Mouse (Mus musculus) heart, postnatal 0 days (tissue): ENCODE data around the gene Cnih3. TPM values are rescaled to one million over a fixed set of nuclear protein-coding genes. Genes with fewer than 3 reads are reported as not detected.

Experiments used
- ATAC-seq: fragments of 200-750 bp; cut with Nextera tagmentation; 2 replicates; pipeline ENCODE4 v1.8.0; 2017; ENCODE audit warnings: low read depth, moderate number of reproducible peaks, moderate library complexity; ENCODE audit not compliant: insufficient read depth
- DNase-seq: peaks from one replicate; pipeline ENCODE4 v3.0.0-alpha.2; 2016; ENCODE audit warnings: low spot score
- H3K27ac ChIP-seq: fragments of 300-500 bp; sonication (generic); 2 replicates; pipeline ENCODE4 v1.5.1; 2014; ENCODE audit warnings: low read depth, mild to moderate bottlenecking
- H3K27me3 ChIP-seq: fragments of 300-500 bp; sonication (generic); 2 replicates; pipeline ENCODE4 v1.6.1; 2014; ENCODE audit warnings: low read length, mixed read lengths; ENCODE audit not compliant: control insufficient read depth, insufficient read depth
- H3K36me3 ChIP-seq: fragments of 300-500 bp; sonication (generic); replicated peaks from 2 replicates; pipeline ENCODE4 v1.6.1; 2014; ENCODE audit warnings: low read length, mixed read lengths; ENCODE audit not compliant: control insufficient read depth, insufficient read depth
- H3K4me1 ChIP-seq: fragments of 300-500 bp; sonication (generic); 2 replicates; pipeline ENCODE4 v1.6.1; 2014; ENCODE audit warnings: antibody characterized with exemption; ENCODE audit not compliant: control insufficient read depth, insufficient read depth
- H3K4me2 ChIP-seq: fragments of 300-500 bp; sonication (generic); 2 replicates; pipeline ENCODE4 v1.6.1; 2014; ENCODE audit warnings: low read depth, mild to moderate bottlenecking, low read length, moderate library complexity
- H3K4me3 ChIP-seq: fragments of 300-500 bp; sonication (generic); 2 replicates; pipeline ENCODE4 v1.5.1; 2014; ENCODE audit warnings: low read depth, low read length
- H3K9ac ChIP-seq: fragments of 300-500 bp; sonication (generic); replicated peaks from 2 replicates; pipeline ENCODE4 v1.6.1; 2014; ENCODE audit warnings: low read depth, low read length, mixed read lengths
- H3K9me3 ChIP-seq: fragments of 300-500 bp; sonication (generic); replicated peaks from 2 replicates; pipeline ENCODE4 v1.6.1; 2016; ENCODE audit warnings: low read length; ENCODE audit not compliant: control insufficient read depth
- CTCF ChIP-seq: IDR thresholded peaks from 2 replicates; pipeline ENCODE4 v1.5.1; 2016; ENCODE audit warnings: antibody characterized with exemption, control low read depth, low read depth
- EP300 ChIP-seq: IDR thresholded peaks from 2 replicates; pipeline ENCODE4 v1.6.1; 2016; ENCODE audit warnings: antibody characterized with exemption, low read depth
- WGBS: fragments of 180-500 bp; shearing (Covaris S2); extraction: QIAGEN DNeasy Blood & Tissue Kit; methylation state at CpG from one replicate; pipeline ENCODE4 v1.1.7; 2014; 5-methylcytosine and 5-hydroxymethylcytosine counted together
- polyA plus RNA-seq: library from polyadenylated mRNA; unstranded; fragments of >200 nt; fragmentation: Nextera tagmentation; extraction: Ambion mirVana; gene quantifications from 2 replicates; pipeline ENCODE4 v1.2.1, GENCODE M21; 2015
- total RNA-seq: library from RNA; depleted of rRNA; stranded (reverse); fragments of >200 nt; gene quantifications from 2 replicates; pipeline ENCODE4 v1.2.3, GENCODE M21; 2014; ENCODE audit warnings: low replicate concordance

Gene Cnih3
- total and polyA plus RNA-seq, 2 experiments from 2014 or later, result not detected

GRCm38 (mm10) chr1:181445630-181446257 lies 93.3 kb downstream of the Cnih3 start:
- no peaks in the 10 kb centered on the region for H3K9me3 ChIP-seq
- peaks cover 43% of the 10 kb centered on the region for H3K4me1 ChIP-seq
- H3K4me2 ChIP-seq, result no peak overlapping the region
- peak; percentile 50 for ATAC-seq
- no peaks in the 10 kb centered on the region for H3K27me3 ChIP-seq
- H3K4me3 ChIP-seq, result no peak overlapping the region
- DNase-seq, result peak; percentile 24
- H3K27ac ChIP-seq, result no peak overlapping the region
- 23% methylated on average over 1 of the region's 1 CpGs for WGBS
- H3K36me3 ChIP-seq, result no peaks in the 10 kb centered on the region
- H3K9ac ChIP-seq, result no peak overlapping the region
- no peak for TF ChIP-seq EP300
- peak; percentile 29 for TF ChIP-seq CTCF

- no peaks in the 10 kb centered on the region for H3K9me3 ChIP-seq
- WGBS, result 4% methylated on average over 6 of the region's 6 CpGs
- ATAC-seq, result peak; percentile 56
- H3K4me2 ChIP-seq, result no peak overlapping the region
- H3K4me3 ChIP-seq, result no peak overlapping the region
- no peak overlapping the region for H3K9ac ChIP-seq
- peak; percentile 79 for DNase-seq
- no peaks in the 10 kb centered on the region for H3K27me3 ChIP-seq
- no peak overlapping the region for H3K27ac ChIP-seq
- H3K36me3 ChIP-seq, result no peaks in the 10 kb centered on the region
- TF ChIP-seq CTCF (no peak), EP300 (no peak)
- H3K4me1 ChIP-seq, result peaks cover 36% of the 10 kb centered on the region
Measured at GRCm38 (mm10) chr1:181446591-181447114, 94.2 kb downstream of the Cnih3 start.

GRCm38 (mm10) chr1:181447576-181447975 lies 95.1 kb downstream of the Cnih3 start:
- peaks cover 34% of the 10 kb centered on the region for H3K4me1 ChIP-seq
- 70% methylated on average over 4 of the region's 4 CpGs for WGBS
- H3K4me3 ChIP-seq, result no peak overlapping the region
- TF ChIP-seq EP300 (no peak), CTCF (no peak)
- no peaks in the 10 kb centered on the region for H3K9me3 ChIP-seq
- H3K27ac ChIP-seq, result no peak overlapping the region
- ATAC-seq (no peak), DNase-seq (no peak)
- no peaks in the 10 kb centered on the region for H3K36me3 ChIP-seq
- H3K9ac ChIP-seq, result no peak overlapping the region
- no peak overlapping the region for H3K4me2 ChIP-seq
- H3K27me3 ChIP-seq, result no peaks in the 10 kb centered on the region

- Histone ChIP-seq H3K27me3 (no peaks in the 10 kb centered on the region), H3K27ac (no peak overlapping the region), H3K4me3 (no peak overlapping the region), H3K36me3 (no peaks in the 10 kb centered on the region), H3K9ac (no peak overlapping the region), H3K4me2 (no peak overlapping the region), H3K9me3 (no peaks in the 10 kb centered on the region), H3K4me1 (peaks cover 31% of the 10 kb centered on the region)
- WGBS, result 37% methylated on average over 7 of the region's 7 CpGs
- no peak for TF ChIP-seq EP300
- no peak for TF ChIP-seq CTCF
- DNase-seq (no peak), ATAC-seq (0 out of 2 replicates have a peak, but pooled peaks have one; percentile 19)
Measured at GRCm38 (mm10) chr1:181448041-181448440, 95.6 kb downstream of the Cnih3 start.

GRCm38 (mm10) chr1:181453106-181453505 lies 100.7 kb downstream of the Cnih3 start:
- no peak overlapping the region for H3K27ac ChIP-seq
- no peak for TF ChIP-seq EP300
- no peak for TF ChIP-seq CTCF

GRCm38 (mm10) chr1:181456911-181457310 lies 104.5 kb downstream of the Cnih3 start:
- TF ChIP-seq CTCF (no peak), EP300 (no peak)
- Histone ChIP-seq H3K27ac (no peak overlapping the region), H3K36me3 (no peaks in the 10 kb centered on the region), H3K4me3 (no peak overlapping the region), H3K9me3 (no peaks in the 10 kb centered on the region), H3K27me3 (no peaks in the 10 kb centered on the region), H3K4me2 (no peak overlapping the region), H3K9ac (no peak overlapping the region), H3K4me1 (no peaks in the 10 kb centered on the region; the same call in 1 of the 2 replicates)
- ATAC-seq (no peak), DNase-seq (no peak)
- 79% methylated on average over 7 of the region's 7 CpGs for WGBS

More at GRCm38 (mm10) chr1:181453106-181453505, 100.7 kb downstream of the Cnih3 start:
- no peaks in the 10 kb centered on the region for H3K36me3 ChIP-seq
- no peaks in the 10 kb centered on the region for H3K9me3 ChIP-seq
- no peak overlapping the region for H3K4me2 ChIP-seq
- no peaks in the 10 kb centered on the region for H3K27me3 ChIP-seq
- 0 out of 2 replicates have a peak, but pooled peaks cover 3% of the 10 kb centered on the region for H3K4me1 ChIP-seq
- no peak for DNase-seq
- ATAC-seq, result no peak
- no peak overlapping the region for H3K9ac ChIP-seq
- 55% methylated on average over 6 of the region's 6 CpGs for WGBS
- H3K4me3 ChIP-seq, result no peak overlapping the region
